Mouse (Mus musculus) hematopoietic stem cell, adult 5-6 weeks (primary cell): ENCODE measurements around the gene Dusp1. TPM values are rescaled to one million over a fixed set of nuclear protein-coding genes. Genes with fewer than 3 reads are reported as not detected.

Experiments
- ATAC-seq, 2 experiments: fragments of 125-278 bp in 1 of 2; replicated peaks in 1 of 2; 2 replicates each; pipeline ENCODE4 v1.8.0; 2016 to 2017; ENCODE audit warnings: inconsistent platforms in 2 of 2, mild to moderate bottlenecking in 2 of 2, moderate number of reproducible peaks in 2 of 2, low read depth in 1 of 2, moderate TSS enrichment in 1 of 2; ENCODE audit not compliant: low FRiP score in 2 of 2, poor library complexity in 2 of 2, severe bottlenecking in 2 of 2, insufficient read depth in 1 of 2, low TSS enrichment in 1 of 2
- total RNA-seq: library from RNA; stranded (forward); fragments of 172-1452, 232-1000 nt; gene quantifications from 2 replicates; pipeline ENCODE4 v1.2.3, GENCODE M21; 2017

The Dusp1 gene
- total RNA-seq, 1 experiment from 2014 or later: 247 TPM

- peak; percentile 57 to 74; a peak in 3 of 4 replicates for ATAC-seq
These were observed 24.0 kb downstream of the Dusp1 start for GRCm38 (mm10) chr17:26537722-26538471.

- peak; percentile 42 to 54; a peak in 2 of 4 replicates for ATAC-seq
These were observed 26.4 kb downstream of the Dusp1 start for GRCm38 (mm10) chr17:26535251-26536136.

GRCm38 (mm10) chr17:26534695-26535094 lies 27.2 kb downstream of the Dusp1 start:
- no peak for ATAC-seq

DNA sequence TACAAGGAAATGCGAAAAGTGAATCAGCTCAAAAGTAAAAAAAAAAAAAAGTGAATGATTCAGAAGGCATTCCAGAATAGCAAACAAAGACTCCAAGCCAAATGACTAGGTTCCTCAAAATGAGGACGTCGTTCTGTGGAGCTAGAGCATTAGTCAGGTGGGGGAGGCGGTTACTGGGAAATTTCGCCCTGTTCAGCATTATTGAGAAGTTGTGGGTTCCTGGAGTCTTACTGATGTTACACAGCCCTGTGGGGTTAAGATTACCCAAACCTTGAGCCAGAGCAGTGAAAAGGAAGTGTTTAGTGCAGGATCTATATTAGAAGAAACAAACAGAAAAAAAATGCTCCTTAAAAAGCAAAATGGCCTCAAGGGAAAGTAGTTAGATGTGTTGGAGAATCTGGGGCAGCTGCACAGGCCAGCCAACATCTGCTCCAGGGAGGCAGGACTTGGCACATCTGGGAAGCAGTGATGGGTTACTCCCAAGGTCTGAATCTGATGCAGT lies 28.0 kb downstream of the Dusp1 start:
- ATAC-seq: peak; percentile 41 to 60; a peak in 3 of 4 replicates

- ATAC-seq: peak; percentile 51 to 62; a peak in 3 of 4 replicates
These were observed 29.4 kb downstream of the Dusp1 start for GRCm38 (mm10) chr17:26532476-26533045.

DNA sequence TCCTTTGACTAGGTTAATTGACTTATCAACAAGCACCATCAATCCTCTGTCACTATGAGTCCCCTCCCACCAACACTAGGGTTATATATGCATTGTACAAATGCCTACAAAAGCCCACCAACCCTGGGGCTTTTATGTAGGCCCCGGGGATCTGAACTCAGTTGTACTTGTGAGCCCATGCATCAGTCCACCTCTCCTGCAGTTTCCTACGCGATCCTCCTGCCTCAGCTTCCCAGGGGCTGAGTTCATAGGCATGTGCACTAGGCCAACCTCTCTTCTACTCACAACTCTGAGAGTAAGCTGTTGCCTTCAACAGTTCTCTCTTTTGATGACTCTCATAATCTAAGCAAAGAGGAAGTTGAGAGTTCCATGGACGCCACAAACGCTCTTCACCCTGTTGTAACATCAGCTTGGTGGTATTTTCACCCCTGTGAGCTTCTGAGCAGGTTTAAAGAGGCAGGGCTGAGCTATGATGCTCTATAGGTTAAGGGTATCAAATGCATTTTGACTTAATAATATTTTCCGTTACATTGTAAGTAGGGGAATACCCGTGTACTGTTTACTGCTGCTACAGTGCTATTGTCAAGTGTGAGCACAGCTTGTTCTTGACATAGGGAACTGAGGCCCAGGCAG lies 30.4 kb downstream of the Dusp1 start:
- ATAC-seq: peak in 1 of 2 experiments; percentile 34; a peak in 2 of 4 replicates

- no peak for ATAC-seq
These were observed 31.3 kb downstream of the Dusp1 start for GRCm38 (mm10) chr17:26530590-26531081.

DNA sequence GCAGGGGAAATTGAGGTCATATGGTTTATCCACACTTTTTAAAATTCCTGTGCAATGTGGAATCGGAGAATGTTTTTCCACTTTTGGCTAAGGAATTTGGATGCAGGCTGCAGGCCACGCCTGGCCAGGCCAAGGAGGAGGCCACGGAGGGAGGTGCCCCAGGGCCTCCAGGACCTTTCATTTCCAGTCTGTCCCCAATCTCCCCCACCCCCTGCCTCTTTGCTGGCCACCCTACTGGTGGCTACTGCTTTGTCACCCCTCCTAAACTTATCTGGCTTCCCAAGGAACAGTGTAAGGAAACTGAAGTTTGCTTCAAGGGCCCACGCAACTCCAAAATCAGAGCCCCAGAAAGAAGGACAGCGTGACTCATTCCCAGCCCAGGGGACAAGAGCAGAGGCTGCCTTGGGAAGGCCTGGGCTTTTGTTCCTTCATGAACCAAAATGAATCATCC lies 32.1 kb downstream of the Dusp1 start:
- ATAC-seq: no peak

- ATAC-seq: no peak
These were observed 33.2 kb downstream of the Dusp1 start for GRCm38 (mm10) chr17:26528751-26529150.

- no peak for ATAC-seq
These were observed 34.6 kb downstream of the Dusp1 start for GRCm38 (mm10) chr17:26527291-26527690.

- no peak for ATAC-seq
These were observed 36.6 kb downstream of the Dusp1 start for GRCm38 (mm10) chr17:26525316-26525715.

DNA sequence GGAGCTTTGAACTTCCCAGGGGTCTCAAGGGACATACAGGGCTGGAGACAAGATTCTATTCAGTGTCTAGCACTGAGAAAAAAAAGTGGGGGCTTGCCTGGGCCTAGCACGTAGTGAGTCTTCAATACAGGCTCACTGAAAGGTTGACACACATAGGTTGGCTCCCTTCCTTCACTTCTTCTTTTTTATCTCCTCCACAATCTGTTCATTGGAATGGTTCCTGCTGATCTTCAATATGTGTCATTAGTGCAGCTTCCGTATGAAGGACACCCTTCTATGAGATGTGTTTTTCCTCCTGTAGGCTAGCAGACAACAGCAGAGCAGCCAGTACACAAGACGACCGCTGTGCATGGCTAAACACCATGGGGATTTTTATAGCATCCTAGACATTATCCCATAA lies 37.1 kb downstream of the Dusp1 start:
- ATAC-seq: no peak

DNA sequence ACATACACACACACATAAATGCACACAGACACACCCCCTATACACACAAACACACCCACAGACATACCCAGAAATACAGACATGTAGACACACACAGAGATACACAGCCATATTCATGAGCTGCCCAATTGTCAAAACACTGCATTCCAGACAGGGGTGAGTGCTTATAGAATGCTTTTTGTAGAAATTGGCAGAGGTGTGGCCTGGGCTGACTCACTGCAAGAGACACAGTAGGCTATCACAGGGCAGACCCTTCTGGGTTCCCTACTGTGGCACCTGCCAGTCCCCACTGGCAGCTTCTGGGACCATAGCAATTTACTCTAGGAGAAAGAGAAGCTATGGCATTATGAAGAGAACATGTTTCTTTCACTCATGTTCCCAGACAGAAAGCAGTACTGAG lies 37.6 kb downstream of the Dusp1 start:
- no peak for ATAC-seq

- no peak for ATAC-seq
These were observed 39.2 kb downstream of the Dusp1 start for GRCm38 (mm10) chr17:26522711-26523110.

DNA sequence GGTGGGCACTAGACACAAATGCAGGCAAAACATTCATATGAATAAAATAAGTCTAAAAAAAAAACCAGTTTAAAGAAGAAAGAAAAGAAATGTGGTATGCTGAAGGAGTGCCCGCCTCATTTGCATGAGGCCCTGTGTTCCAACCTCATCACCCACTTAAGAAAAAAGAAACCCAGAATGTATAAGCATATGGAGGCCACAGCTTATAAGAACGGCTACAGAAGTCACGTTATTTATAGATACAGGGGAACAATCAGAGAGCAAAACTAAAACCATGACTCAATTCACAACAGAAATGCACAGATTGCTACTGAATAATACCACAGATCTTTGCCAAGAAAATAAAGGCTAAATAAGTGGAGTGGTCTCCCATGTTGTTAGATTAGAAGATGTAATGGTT lies 43.6 kb downstream of the Dusp1 start:
- ATAC-seq: no peak

DNA sequence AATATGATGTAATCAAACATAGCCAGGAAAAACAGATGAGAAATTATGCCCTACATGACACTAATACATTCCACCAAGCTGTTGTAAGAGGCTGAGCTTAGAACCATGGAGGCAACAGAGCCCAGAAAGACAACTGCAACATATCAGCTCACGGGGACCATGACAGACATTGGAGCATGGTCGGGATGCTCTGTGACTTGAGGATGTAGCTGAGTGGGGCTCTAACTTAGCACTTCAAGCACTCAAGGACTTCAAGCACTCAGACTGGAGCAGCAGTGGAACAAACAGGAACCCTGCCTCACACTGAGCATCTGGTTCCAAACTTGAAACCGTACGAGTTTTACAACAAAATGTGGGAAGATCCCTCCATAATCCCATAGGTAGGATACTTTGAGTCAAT lies 46.3 kb downstream of the Dusp1 start:
- ATAC-seq: no peak

DNA sequence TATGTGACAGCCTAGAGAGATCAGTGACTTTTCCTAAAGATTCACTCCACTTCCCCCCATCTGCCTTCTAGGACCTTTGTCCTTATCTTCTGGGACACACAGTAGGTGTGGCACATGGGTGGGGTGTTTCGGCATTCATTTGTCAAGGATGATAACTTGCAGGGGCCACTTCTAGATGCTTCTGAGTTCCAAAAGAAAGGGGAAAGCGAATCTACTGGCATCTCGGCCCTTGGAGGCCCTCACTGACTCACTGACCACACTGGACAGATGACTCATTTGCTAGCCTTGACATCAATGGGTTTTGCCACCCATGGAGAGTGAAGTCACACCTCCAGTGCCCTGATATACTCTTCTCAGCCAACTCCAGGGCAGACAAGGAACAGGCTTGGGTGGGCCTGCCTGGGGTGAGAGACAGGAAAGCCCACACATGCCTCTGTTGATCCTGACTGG lies 47.3 kb downstream of the Dusp1 start:
- ATAC-seq: no peak; a peak in 1 of 4 replicates
